Mouse (Mus musculus) bone marrow macrophage, adult 2 months (primary cell): ENCODE data around the gene Notch4. TPM values are rescaled to one million over a fixed set of nuclear protein-coding genes. Genes with fewer than 3 reads are reported as not detected.
"Not testable (repeated sequence)": the region's sequence is repeated elsewhere in the genome, so short reads cannot be mapped to it uniquely, and the experiment has no call there.

Source experiments
- H3K27ac ChIP-seq: 2 replicates; pipeline ENCODE4 v1.5.1; 2012; ENCODE audit warnings: low read depth, low read length; ENCODE audit not compliant: insufficient read depth
- H3K4me1 ChIP-seq: 2 replicates; pipeline ENCODE4 v1.6.1; 2012; ENCODE audit warnings: low read length; ENCODE audit not compliant: control insufficient read depth, insufficient read depth
- H3K4me3 ChIP-seq: 2 replicates; pipeline ENCODE4 v1.5.1; 2012; ENCODE audit warnings: mild to moderate bottlenecking, low read length, moderate library complexity; ENCODE audit not compliant: insufficient read depth
- CTCF ChIP-seq: IDR thresholded peaks from 2 replicates; pipeline ENCODE4 v1.5.1; 2012; ENCODE audit warnings: low read depth, mild to moderate bottlenecking, low read length, moderate library complexity
- POLR2A ChIP-seq: IDR thresholded peaks from 2 replicates; pipeline ENCODE4 v1.6.1; 2012; ENCODE audit warnings: mild to moderate bottlenecking, low read depth, low read length, borderline replicate concordance
- polyA plus RNA-seq: library from polyadenylated mRNA; stranded (reverse); fragments of >200 nt; gene quantifications from 2 replicates; pipeline ENCODE4 v1.2.4, GENCODE M21; 2012; ENCODE audit not compliant: missing spikeins, insufficient read depth, insufficient read length

Notch4 gene
- 0.78 and 1.3 TPM in 2 replicates for polyA plus RNA-seq

GRCm38 (mm10) chr17:34564003-34564421 is at the start of gene Notch4:
Notch4 (plus strand) TSS chr17:34564268.
- peaks cover 11% of the 10 kb centered on the region for H3K4me1 ChIP-seq
- TF ChIP-seq CTCF: no peak
- TF ChIP-seq POLR2A: no peak
- no peak within 1 kb of the TSS for H3K27ac ChIP-seq
- H3K4me3 ChIP-seq: no peak within 1 kb of the TSS

DNA sequence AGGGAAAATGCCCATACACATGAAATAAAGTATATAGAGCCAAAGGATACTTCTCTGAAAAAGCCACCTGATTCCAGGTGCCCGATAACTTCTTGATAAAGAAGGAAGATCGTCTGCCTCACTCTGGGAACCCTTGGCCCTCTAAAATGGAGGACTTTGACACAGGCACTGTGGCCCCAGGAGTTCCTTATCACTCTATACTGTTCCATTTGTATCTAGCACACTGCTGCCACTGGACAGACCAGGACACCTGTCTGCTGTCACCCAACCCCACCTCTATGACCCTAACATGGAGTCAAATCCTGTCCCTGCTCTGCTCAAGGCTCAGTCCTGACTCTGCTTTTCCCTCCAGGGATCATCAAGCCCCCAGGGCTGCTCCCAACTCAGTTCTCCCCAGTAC is 47.6 kb upstream of the Notch4 start:
- Histone ChIP-seq H3K4me3 (no peak overlapping the region), H3K4me1 (peaks cover under 1% of the 10 kb centered on the region), H3K27ac (no peak overlapping the region)
- TF ChIP-seq CTCF (no peak), POLR2A (no peak)

DNA sequence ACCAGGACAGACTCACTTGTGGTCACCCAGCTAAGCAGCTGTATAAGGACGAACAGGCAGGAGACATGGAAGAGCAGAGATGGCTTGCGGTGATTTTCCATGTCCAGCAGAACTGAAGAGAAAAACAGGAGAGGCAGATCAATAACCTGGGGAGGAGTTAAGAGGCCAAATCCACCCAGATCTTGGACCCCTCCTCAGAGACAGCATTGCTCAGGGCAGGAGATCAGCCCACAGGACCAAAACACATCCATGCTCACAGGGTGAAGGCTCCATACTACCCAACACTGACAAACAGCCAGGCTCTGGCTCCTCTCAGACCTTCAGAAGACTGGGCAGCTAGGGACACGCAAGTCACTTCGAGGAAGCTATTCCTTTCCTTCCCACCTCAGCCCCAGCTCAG is 46.8 kb upstream of the Notch4 start, which contains the start of gene Btnl6:
TSS of gene Btnl6 (minus strand) at position 101 of the 400 bp plus-strand sequence.
- Histone ChIP-seq H3K4me3 (no peak within 1 kb of the TSS), H3K27ac (no peak within 1 kb of the TSS), H3K4me1 (no peaks in the 10 kb centered on the region)
- no peak for TF ChIP-seq CTCF
- no peak for TF ChIP-seq POLR2A

- no peaks in the 10 kb centered on the region for H3K4me1 ChIP-seq
- TF ChIP-seq POLR2A (no peak), CTCF (no peak)
- no peak overlapping the region for H3K27ac ChIP-seq
- no peak overlapping the region for H3K4me3 ChIP-seq
Observed at GRCm38 (mm10) chr17:34517795-34518194, 46.3 kb upstream of the Notch4 start.

DNA sequence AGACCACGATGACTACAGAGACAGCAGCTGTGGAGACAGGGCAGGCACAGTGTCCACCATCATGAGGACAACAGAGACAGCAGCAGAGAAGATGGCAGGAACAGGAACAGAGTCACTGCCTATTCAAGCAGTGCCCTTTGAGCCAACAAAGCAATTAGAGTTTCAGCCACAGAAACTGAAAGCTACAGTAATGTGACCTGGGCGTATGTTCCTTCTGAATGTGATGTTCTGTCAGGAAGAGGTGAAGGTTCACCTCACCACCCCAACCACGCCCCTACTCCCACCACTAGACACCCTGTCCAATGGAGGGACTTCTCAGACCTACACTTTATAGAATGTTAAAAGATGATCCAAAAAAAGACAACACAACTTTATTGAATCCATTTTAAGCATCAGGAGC is 45.5 kb upstream of the Notch4 start:
- H3K4me1 ChIP-seq, H3K4me3 ChIP-seq, H3K27ac ChIP-seq: not testable (repeated sequence)

GRCm38 (mm10) chr17:34519001-34519400 is 45.1 kb upstream of the Notch4 start:
- TF ChIP-seq POLR2A (no peak), CTCF (no peak)

DNA sequence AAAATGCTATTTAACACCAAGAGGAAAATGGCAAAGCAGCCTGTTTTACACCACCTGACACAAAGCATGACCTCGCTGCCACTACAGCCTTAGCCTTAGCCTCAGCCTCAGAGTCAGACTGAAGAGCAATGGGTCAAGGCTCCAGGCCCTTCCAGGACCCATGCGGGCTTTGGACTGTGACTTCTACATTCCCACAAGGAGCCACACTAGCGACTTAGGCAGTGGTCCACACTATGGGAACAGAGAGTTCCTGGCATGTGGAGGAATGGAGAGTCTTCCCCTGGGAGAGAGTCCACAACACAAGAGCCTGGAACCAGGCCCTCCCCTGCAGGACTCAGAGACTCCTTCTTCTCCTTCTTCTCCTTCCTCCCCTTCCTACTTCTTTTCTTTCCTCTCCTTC is 31.4 kb upstream of the Notch4 start:
- peaks cover 21% of the 10 kb centered on the region for H3K4me1 ChIP-seq
- H3K4me3 ChIP-seq: no peak overlapping the region
- TF ChIP-seq POLR2A (no peak), CTCF (no peak)
- H3K27ac ChIP-seq: no peak overlapping the region

More at GRCm38 (mm10) chr17:34519001-34519400, 45.1 kb upstream of the Notch4 start:
- Histone ChIP-seq H3K4me3 (no peak overlapping the region), H3K27ac (no peak overlapping the region), H3K4me1 (no peaks in the 10 kb centered on the region)

DNA sequence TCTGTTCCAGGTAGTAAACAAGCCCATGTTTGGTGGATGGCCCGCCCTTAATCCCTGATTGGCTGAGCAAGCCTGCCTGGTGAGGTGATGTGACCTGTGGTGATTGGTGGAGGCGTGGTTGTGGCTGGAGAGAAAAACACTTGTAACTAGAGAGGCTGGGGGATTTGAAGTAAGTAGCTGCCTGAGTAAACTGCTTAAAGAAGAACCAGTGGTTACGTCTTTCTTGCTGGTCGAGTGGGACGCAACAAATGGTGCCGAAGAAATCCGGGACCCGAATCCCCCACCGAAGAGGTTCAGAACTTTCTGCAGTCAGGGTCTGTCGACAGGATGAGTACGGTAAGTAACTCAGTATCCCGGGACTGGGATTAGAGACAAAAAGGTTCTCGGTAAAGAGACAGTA is 20.5 kb upstream of the Notch4 start:
- not testable (repeated sequence) for H3K27ac ChIP-seq, H3K4me3 ChIP-seq, H3K4me1 ChIP-seq

DNA sequence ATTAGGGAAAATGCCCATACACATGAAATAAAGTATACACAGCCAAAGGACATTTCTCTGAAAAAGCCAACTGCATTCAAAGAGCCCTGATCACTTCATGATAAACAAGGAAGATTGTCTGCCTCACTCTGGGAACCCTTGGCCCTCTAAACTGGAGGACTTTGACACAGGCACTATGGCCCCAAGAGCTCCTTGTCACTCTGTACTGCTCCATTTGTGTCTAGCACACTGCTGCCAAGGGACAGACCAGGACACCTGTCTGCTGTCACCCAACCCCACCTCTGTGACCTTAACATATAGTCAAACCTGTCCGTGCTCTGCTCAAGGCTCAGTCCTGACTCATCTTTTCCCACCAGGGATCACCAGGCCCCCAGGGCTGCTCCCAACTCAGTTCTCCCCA is 17.3 kb upstream of the Notch4 start:
- no peak for TF ChIP-seq CTCF
- no peak for TF ChIP-seq POLR2A
- Histone ChIP-seq H3K27ac (no peak overlapping the region), H3K4me3 (no peak overlapping the region), H3K4me1 (no peaks in the 10 kb centered on the region)

- no peak overlapping the region for H3K4me3 ChIP-seq
- H3K27ac ChIP-seq: no peak overlapping the region
- TF ChIP-seq POLR2A (no peak), CTCF (no peak)
- no peaks in the 10 kb centered on the region for H3K4me1 ChIP-seq
Observed at GRCm38 (mm10) chr17:34547601-34548000, 16.5 kb upstream of the Notch4 start.

- no peaks in the 10 kb centered on the region for H3K4me1 ChIP-seq
- no peak overlapping the region for H3K4me3 ChIP-seq
- TF ChIP-seq CTCF (no peak), POLR2A (no peak)
- H3K27ac ChIP-seq: no peak overlapping the region
Observed at GRCm38 (mm10) chr17:34549156-34549555, 14.9 kb upstream of the Notch4 start.
